Mouse (Mus musculus): ENCODE measurements around the gene Sh3bp5l.
"Not testable (repeated sequence)": the region's sequence is repeated elsewhere in the genome, so short reads cannot be mapped to it uniquely, and the experiment has no call there.

Sh3bp5l gene

DNA sequence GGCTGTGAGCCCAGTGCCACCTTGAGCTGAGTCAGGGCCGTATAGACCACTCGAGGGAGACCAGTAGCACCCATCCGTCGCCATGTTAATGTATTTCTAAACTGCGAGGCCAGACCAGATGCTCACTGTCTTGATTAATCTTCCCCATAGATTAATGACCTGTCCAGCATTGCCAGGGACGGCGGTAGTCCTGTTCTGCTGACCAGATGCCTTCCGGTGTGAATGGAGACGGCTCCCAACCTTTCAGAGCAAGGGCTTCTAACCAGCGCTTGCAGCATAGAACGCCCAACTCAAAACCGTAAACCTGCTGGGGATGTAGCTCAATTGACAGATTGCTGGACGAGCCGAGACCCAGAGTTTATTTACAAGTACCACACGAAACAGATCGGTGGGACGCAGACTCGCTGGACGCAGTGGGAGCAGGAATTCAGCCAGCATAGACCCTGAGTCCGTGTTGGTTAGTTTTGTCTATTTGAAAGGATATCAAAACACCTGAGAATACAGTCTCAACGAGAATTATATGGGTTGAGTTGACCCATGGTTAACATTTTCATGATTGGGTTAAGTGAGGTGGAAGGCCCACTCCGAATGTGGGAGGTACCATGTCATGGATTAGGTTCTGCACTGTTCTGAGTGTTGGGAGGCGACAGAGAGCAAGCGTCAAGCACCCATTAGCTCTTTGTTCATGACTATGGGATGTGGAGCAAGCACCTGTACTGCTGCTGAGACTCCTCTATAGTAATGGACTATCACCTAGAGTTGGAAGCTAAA is 6.8 kb upstream of the Sh3bp5l start:
- DNase-seq = no peak

DNA sequence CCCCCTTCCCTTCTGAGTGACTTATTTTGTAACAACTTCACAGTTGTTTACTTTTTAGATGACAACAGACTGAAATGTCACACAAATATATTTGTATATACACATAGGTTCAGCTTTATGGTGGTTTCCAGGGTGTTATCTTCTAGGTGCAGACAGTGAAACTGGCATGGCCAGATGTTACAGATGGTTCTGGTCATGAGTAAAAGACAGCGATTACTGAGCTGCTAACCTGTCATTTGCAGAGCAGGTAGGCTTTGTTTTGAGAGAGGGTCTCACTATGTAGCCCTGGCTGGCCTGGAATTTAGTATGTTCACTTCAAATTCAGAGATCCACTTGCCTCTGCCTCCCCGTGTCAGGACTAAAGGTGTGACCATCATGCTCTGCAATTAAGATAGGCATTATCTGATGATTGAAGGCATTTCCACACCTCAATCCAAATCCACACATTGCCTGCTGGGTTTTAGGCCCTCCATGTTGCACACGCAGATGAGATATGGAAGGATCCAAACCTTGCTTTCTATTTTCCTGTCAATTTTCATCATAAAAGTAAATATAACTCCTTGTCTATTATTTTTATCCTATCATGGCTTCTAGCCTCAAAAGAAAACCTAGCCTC is 5.8 kb upstream of the Sh3bp5l start:
- DNase-seq = no peak

DNA sequence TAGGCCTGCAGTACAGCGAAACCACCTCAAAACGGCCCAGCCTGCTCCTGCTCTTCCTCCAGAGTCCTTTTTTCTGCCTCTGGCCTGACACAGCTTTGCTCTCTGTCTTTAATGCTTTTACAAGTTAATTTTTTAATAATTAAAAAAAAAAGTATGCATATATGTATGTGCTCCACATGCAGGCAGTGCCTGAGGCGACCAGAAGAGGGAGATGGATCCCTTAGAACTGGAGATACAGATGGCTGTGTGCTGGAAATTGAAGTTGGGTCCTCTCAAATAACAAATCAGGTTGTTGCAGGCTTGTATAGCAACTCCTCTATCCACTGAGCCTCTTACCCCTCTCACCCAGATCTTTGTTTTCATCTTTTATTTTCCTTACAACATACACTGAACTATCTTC is 3.7 kb upstream of the Sh3bp5l start:
- no peak for DNase-seq

DNA sequence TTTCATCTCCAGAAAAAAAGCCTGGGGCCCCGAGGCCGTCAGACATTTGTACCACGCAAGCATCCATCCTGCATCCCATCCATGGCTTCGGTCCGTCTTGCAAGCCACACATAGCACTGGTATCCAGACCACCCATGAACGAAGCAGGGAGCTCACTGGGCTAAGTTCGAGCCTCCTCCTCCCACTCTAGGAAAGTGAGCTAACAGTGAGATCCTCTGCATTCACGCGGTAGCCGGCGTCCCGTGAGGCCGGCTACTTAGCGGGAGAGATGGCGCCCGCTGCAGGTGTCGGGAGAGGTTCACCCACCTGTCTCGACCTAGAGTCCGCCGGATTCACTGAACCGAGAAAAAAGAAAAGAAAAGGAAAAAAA is 633 bp upstream of the Sh3bp5l start:
- no peak for DNase-seq

DNA sequence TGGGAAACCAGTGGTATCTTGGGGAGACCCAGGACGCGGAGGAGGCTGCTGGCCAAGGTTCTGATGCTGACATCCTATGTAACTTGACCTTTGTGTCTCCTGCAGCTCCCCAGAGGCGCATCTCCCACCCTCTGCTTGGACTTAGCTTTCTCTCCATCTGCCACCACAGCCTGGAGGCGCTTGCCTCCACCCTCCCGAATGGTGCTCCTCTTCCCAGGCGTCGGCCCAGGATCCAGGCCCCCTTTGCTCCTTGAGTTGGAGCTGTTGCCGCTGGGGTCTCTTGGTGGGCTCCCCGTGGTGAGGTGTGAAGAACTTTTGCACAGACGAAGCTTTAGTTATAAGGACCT is 598 bp downstream of the Sh3bp5l start:
- DNase-seq = no peak

DNA sequence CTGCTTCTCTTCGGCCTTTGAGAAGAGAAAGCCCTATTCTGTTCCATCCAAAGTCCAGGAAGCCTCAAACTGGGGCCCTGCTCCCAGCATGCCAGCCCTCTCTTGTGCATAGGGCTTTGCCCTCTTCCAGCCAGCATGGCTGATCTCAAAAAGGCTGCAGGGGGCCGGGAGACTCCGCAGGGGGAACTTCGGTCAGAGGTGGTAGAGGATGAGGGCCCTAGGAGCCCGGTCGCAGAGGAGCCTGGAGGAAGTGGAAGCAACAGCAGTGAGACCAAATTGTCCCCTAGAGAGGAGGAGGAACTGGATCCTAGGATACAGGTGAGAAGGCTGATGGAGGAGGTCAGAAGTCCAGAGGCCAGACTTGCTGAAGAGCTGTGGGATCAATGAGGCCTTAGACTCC is 1.0 kb downstream of the Sh3bp5l start:
- DNase-seq = no peak

DNA sequence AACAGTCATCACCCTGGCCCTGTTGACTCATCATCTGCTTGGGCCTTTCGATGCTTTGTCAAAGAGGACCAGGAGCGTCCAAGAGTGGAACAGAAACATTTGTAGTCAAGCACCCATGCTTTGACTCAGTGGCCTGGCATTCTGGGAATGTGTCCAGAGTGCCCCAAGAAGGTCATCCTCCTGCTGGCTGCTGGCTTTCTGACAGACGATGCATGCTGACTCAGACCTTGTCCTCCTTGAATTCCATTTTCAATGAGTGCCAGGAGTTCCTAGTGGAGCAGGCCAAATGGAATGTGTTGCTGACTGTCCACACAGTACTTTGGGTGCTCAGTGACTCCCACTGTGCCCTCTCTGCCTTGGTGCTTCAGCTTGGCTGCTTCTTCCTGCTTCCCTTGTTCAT is 4.2 kb downstream of the Sh3bp5l start:
- DNase-seq = peak; percentile 81 to 85

DNA sequence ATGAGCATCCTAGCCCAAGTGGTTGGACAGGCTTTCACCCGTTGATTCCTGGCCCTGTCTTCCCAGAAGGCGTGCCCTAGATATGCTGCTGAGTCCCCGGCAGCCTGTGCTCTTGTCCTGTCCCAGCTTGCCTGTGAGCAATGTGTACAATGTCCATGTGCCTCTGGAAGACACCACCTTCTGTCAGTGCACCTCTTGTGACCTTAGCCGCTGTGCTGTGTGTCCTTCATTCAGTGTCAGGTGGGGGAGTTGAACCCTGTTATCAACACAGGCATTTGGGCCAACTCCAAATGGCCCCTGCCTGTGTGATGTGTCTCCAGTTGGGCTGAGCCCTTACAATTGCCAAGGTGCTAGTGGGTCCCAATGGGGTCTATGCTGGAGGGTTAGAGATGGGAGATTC is 16.2 kb downstream of the Sh3bp5l start:
- DNase-seq = no peak

DNA sequence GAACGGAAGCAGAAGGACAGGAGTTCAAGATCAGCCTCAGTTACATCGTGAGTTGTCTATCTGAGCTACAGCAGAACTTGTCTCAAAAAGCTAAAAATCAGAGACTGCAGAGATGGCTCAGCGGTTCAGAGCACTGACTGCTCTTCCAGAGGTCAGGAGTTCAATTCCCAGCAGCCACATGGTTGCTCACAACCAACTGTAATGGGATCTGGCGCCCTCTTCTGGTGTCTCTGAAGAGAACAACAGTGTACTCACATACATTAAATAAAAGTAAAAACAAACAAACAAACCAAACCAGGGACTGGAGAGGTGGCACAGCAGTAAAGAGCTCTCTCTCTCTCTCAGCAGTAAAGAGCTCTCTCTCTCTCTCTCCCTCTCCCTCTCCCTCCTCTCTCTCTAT is 20.1 kb downstream of the Sh3bp5l start:
- no peak for DNase-seq

DNA sequence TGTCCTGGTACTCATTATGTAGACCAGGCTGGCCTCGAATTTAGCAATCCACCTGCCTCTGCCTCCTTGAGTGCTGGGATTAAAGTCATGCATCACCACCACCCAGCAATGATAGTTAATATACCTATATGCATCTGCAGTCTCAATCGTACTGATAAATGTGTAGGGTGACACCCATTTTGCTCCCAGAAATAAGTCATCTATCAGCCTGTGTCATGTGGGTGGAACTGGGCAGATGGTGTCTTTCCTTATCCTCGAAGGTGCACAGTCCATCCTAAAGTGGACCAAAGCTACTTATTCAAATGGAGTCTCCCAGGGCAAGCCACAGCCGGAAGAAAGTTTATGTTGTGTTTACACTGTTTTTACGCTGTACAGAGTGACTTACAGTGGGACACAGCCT is 20.7 kb downstream of the Sh3bp5l start:
- DNase-seq = no peak

DNA sequence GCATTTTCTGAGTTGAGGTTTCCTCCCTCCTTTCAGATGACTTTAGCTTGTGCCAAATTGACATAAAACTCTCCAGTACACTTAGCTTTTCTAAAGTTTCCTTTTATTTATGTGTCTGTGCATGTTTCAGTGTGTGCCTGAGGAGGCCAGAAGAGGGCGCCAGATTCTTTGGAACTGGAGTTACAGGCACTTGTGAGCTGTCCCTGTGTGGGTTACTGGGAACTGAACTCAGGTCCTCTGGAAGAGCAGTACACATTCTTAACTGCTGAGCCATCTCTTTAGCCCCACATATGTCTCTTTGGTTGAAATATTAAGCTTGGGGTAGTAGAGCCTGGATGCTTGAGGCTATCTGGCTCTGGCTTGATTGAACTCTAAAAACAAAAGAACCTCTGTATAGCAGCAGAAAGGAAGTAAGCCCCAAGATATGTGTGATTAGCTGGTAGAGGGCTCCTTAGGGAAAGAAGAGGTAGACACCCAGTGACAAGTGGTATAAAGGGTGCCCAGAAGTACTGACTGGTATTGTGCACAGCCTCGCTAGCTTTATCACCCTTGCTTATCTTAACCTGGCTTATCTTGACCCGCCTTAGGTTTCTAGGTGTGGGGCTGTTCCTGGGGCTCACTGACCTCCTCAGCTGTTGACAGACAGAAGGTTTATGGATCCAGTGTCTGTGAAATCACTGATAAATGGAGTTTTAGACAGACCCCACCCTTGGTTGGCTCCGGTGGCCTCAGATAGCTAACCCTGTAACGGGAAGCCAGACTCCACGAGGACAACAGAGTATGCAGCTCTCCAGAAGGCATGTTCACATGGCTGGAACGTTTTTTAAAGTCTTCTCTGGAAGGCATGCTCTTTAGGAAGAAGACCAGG is 22.4 kb downstream of the Sh3bp5l start:
- DNase-seq = no peak

DNA sequence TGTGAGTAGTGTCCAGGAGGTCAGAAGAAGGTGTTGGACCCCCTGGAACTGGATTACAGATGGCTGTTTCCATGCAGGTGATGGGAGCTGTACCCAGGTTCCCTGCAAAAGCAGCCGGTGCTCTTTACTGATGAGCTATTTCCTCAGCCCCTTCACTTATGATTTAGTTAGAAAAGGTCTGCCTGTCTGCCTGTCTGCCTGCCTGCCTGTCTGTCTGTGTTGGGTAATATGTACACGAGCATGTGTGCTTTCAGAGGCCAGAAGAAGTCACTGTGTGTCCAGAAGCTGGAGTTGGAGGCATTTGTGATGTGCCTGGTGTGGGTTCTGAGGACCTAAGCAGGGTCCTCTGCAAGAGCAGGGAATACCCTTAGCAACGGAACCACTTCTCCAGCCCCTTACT is 23.2 kb downstream of the Sh3bp5l start:
- DNase-seq = no peak

DNA sequence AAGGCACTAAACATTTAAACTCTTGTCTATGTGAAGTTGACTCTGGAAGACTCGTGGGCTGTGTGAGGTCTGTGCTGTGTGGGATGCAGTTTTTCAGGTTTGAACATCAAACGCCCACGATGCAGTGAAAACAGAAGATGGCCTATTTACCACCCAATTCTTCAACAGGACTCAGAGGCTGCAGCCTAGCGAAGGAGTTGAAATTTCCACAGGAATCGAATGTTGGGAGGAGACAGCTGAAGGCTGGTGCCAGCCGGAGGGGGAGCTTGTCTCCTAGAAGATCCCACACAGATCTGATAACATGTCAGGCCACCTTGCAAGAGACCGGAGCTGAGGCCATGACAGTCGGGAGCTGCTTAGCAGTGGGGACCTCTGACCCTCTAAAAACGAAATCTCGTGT is 24.0 kb downstream of the Sh3bp5l start:
- DNase-seq = no peak

DNA sequence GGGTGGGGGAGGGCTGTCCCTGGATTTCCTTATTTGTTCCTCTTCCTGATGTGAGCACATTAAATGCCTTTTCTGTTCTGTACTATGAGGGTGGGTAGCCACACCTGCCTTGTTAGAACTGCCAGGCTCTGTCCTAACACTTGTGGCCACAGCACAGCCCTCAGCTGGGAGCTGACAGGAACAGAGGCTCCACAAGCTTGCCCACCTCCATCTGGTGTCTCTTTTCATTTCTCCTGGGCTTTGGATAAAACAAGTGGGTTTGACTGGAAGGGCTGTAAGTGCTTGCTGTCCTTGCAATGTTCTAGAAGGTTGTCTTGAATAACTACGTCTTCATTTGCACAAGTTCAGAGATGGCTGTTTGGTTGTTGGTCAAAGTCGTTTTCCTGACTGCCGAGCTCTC is 24.4 kb downstream of the Sh3bp5l start:
- no peak for DNase-seq

DNA sequence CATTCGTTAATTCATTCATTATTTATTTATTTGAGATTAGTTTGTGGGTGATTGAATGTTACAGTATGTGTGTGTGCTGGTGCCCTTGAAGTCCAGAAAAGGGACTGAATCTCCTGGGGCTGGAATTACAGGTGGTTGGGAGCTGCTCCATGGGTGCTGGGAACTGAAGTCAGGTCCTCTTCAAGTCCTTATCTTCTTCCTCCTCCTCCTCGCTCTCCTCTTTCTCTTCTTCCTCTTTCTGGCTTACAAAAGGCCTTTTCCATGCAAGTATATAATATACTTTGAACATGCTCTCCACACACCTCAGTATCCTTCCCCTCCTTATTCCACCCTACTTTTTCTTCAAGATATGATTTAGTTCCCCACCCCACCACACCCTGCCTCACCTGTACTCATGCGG is 26.5 kb downstream of the Sh3bp5l start:
- no peak for DNase-seq

DNA sequence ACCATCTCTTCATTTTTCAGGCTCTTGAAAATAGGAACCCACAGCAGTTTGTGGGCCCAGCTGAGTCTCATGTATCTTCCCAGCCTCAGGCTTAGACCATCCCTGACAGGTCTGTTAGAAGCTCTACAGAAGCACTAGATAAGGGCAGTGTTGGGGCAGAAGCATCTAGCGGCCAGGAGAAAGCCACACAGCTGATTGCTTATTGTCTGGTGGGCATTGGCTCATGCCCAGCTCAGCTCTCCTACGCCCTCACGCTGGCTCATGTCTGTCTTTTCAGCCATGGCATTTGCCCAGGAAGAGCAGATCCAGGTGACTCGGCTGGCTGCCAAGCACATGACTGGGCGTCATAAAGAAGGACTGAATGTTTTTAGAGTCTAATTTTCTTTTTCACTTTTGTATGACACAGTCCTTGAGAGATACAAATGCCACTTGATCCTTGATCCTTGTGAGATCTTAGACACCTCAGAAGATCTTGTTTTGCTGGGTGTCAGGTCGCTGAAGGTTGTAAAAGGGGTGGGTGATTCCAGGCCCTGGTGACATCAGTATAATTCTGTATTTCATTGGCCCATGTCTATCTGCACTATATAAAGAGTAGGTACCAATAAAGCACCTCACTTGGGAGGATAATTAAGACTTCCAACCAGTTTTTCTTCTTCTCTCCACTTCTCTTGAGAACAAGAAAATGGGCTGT is 27.5 kb downstream of the Sh3bp5l start:
- DNase-seq = peak; percentile 16 to 22

DNA sequence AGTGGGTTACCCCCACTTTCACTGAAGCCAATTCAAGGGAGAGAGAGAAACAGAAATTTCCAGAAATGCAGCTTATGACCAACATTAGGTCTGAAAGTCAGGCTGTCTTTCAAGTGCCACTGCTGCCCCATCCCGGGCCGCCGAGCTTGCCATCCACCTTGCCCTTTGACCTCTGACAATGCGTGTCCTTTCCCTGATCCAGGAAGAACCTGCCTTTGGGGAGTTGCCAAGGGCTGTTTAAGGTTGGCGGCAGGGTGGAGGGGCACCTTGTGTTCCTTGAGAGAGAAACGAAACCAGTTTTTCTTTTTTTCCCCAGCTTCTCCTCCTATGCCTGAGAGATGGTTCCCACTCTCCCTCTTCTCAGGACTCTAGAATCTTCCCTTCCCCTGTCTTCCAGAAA is 32.0 kb downstream of the Sh3bp5l start:
- DNase-seq = not testable (repeated sequence)

DNA sequence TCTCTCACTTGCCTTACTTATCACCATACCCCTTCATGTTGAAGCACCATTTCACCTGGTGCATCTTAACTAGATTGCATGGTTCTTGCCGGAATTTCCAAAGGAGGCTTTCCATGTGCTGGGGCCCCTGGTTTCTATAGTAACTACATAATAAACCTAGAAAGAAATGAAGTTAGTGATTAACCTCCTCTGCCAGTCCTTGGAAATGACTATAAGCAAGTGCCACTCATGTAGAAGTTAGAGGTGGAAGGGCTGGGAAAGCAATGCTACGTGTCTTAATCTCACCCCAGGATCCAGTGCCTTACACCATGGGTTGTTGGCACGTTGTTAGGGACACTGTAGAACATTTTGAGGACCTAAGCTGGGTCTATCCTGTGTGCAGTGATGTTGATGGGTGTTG is 33.9 kb downstream of the Sh3bp5l start:
- no peak for DNase-seq

DNA sequence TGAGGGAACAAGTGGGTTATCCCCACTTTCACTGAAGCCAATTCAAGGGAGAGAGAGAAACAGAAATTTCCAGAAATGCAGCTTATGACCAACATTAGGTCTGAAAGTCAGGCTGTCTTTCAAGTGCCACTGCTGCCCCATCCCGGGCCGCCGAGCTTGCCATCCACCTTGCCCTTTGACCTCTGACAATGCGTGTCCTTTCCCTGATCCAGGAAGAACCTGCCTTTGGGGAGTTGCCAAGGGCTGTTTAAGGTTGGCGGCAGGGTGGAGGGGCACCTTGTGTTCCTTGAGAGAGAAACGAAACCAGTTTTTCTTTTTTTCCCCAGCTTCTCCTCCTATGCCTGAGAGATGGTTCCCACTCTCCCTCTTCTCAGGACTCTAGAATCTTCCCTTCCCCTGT is 35.7 kb downstream of the Sh3bp5l start:
- DNase-seq = not testable (repeated sequence)

DNA sequence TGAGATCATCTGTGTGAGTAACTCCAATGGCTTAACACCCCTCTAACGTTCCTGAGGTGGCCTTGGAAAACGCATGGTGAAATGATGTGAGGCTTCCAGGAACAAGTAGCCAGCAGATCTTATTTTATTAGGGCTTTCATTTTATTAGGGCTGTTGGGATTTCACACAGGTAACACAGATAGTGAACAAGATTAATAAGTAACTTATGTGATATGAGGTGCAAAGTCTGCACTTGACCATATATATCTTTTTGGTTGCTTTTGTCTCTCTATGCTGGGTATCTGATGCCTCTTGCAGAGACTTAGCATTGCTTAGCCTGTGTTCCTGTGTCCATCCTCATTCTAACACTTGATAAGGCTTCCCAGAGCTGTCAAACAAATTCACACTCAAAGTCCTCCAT is 46.7 kb downstream of the Sh3bp5l start:
- DNase-seq = no peak

DNA sequence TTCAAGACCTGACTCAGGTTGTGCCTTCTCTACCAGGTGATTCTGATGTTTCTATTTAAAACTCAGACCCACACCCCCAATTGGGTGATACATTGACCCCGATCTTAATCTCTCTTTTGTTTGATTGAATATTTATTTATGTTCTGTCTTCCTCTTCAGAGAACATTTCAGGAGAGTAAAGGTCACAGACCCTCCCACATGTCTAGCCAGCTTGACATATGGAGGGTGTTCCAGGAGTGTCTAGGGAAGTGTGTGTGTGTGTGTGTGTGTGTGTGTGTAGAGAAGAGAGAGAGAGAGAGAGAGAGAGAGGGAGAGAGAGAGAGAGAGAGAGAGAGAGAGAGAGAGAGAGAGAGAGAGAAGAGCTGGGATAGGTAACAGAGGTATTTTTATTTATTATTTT is 47.2 kb downstream of the Sh3bp5l start:
- no peak for DNase-seq

DNA sequence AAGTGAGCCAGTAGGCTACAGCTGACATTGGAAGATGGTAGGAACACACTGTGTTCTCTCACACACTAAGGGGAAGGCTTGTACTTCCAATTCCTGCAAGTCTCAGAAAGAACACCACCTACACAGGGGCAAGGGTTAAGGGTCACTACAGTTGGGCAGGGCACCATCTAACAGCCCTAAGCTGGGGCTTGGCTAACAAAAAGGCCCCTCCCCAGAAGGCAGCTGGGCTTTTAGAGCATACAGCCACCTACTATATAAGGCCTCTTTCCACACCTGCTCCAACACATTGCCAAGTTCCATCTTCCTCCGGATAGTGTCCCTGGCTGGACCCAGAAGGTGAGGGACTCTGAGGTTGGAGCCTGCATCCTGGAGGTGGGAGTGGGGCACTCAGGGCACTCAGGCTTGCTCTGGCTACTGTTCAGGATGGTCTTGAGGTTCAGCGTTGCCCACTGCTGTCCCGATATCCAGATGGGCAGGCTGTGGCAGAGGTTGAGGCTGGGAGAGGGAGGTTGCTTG is 48.3 kb downstream of the Sh3bp5l start, which contains the start of gene Lypd8:
Gene Lypd8, plus strand, starts transcription at position 281 of the 516 bp plus-strand sequence.
- no peak for DNase-seq

DNA sequence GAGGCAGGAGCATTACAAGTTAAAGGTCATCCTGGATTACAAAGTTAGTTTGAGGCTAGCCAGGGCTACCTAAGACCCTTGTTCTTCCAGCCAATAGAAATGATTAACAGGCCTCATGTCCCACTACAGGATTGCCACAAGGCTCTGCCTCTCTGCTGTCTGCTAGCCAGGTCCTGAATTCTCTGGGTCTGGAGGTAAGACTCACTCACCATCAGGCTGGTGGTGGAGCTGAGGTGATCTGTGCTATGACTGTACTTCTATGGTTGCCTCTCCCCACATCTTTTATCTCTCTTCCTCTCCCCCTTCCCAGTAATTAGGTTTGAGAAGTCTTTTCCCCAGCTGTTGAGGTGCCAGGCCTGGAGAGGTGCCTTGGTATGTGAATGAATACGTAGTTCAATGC is 49.0 kb downstream of the Sh3bp5l start:
- DNase-seq = no peak

Measured in kidney, adult 8-10 months (tissue).